Mouse (Mus musculus) kidney, adult 2 months (tissue): Measurements from ENCODE around the gene Ccdc121. TPM values are rescaled to one million over a fixed set of nuclear protein-coding genes. Genes with fewer than 3 reads are reported as not detected.

Experiments
- DNase-seq: peaks from one replicate; pipeline ENCODE4 v3.0.0; 2021
- H3K27ac ChIP-seq: fragments of 200-500 bp; 2 replicates; pipeline ENCODE4 v1.5.1; 2012; ENCODE audit warnings: low read depth, low read length, control low read depth, inconsistent platforms; ENCODE audit not compliant: insufficient read depth
- H3K27me3 ChIP-seq: fragments of 200-500 bp; replicated peaks from 2 replicates; pipeline ENCODE4 v1.6.1; 2012; ENCODE audit warnings: mild to moderate bottlenecking, moderate library complexity, low read length, inconsistent platforms; ENCODE audit not compliant: control insufficient read depth, insufficient read depth
- H3K36me3 ChIP-seq: fragments of 200-500 bp; 2 replicates; pipeline ENCODE4 v1.6.1; 2012; ENCODE audit warnings: mild to moderate bottlenecking, moderate library complexity, low read length, inconsistent platforms; ENCODE audit not compliant: control insufficient read depth, insufficient read depth
- H3K4me1 ChIP-seq: fragments of 200-500 bp; 2 replicates; pipeline ENCODE4 v1.6.1; 2011; ENCODE audit warnings: low read length; ENCODE audit not compliant: control insufficient read depth, insufficient read depth
- H3K4me3 ChIP-seq: fragments of 200-500 bp; 2 replicates; pipeline ENCODE4 v1.5.1; 2011; ENCODE audit warnings: mild to moderate bottlenecking, low read depth, low read length, control low read depth; ENCODE audit not compliant: insufficient read depth
- CTCF ChIP-seq: fragments of 200-500 bp; conservative IDR thresholded peaks from 2 replicates; pipeline ENCODE4 v1.5.1; 2011; ENCODE audit warnings: low read depth, mild to moderate bottlenecking, control low read depth, low read length, moderate library complexity, mixed read lengths; ENCODE audit not compliant: insufficient read depth, insufficient read length
- POLR2A ChIP-seq: fragments of 200-500 bp; IDR thresholded peaks from one replicate; pipeline ENCODE4 v1.6.1; 2011; ENCODE audit warnings: low read depth, low read length, control low read depth
- WGBS: fragments of 180-500 bp; shearing (Covaris S2); methylation state at CpG from one replicate; pipeline ENCODE4 v1.1.7; 2018; 5-methylcytosine and 5-hydroxymethylcytosine counted together
- polyA plus RNA-seq: library from polyadenylated mRNA; depleted of rRNA; stranded (reverse); fragments of >200 nt; gene quantifications from 2 replicates; pipeline ENCODE4 v1.2.3, GENCODE M21; 2012

Gene Ccdc121
- polyA plus RNA-seq, 1 experiment: not detected

GRCm38 (mm10) chr1:181503471-181503870 is 7.8 kb downstream of the Ccdc121 start:
- Histone ChIP-seq H3K4me1 (no peaks in the 10 kb centered on the region), H3K27me3 (no peaks in the 10 kb centered on the region), H3K36me3 (no peaks in the 10 kb centered on the region), H3K27ac (no peak overlapping the region), H3K4me3 (no peak overlapping the region)
- DNase-seq: no peak
- 95% methylated on average over 2 of the region's 2 CpGs for WGBS
- TF ChIP-seq CTCF (no peak), POLR2A (no peak)

- no peak for DNase-seq
- 58% methylated on average over 5 of the region's 5 CpGs for WGBS
- no peak for TF ChIP-seq CTCF
- TF ChIP-seq POLR2A: no peak
- H3K36me3 ChIP-seq: no peaks in the 10 kb centered on the region
- no peaks in the 10 kb centered on the region for H3K4me1 ChIP-seq
- no peak overlapping the region for H3K27ac ChIP-seq
- H3K27me3 ChIP-seq: no peaks in the 10 kb centered on the region; the same call in 1 of the 2 replicates
- H3K4me3 ChIP-seq: no peak overlapping the region
These were observed 26.6 kb downstream of the Ccdc121 start for GRCm38 (mm10) chr1:181484696-181485095.

GRCm38 (mm10) chr1:181476557-181476956 is 34.7 kb downstream of the Ccdc121 start:
- Histone ChIP-seq H3K36me3 (no peaks in the 10 kb centered on the region), H3K27me3 (no peaks in the 10 kb centered on the region), H3K4me3 (no peak overlapping the region), H3K27ac (no peak overlapping the region), H3K4me1 (peaks cover 4% of the 10 kb centered on the region; the same call in 1 of the 2 replicates)
- 41% methylated on average over 6 of the region's 6 CpGs for WGBS
- no peak for DNase-seq
- TF ChIP-seq POLR2A (no peak), CTCF (no peak)

- Histone ChIP-seq H3K4me3 (no peak overlapping the region), H3K27ac (no peak overlapping the region), H3K36me3 (no peaks in the 10 kb centered on the region), H3K27me3 (no peaks in the 10 kb centered on the region), H3K4me1 (peaks cover 4% of the 10 kb centered on the region; the same call in 1 of the 2 replicates)
- peak; percentile 76 for DNase-seq
- TF ChIP-seq POLR2A (no peak), CTCF (no peak)
- WGBS: 41% methylated on average over 8 of the region's 8 CpGs
These were observed 35.1 kb downstream of the Ccdc121 start for GRCm38 (mm10) chr1:181476141-181476540.

GRCm38 (mm10) chr1:181469415-181469814 is 41.8 kb downstream of the Ccdc121 start:
- WGBS: 46% methylated on average over 8 of the region's 8 CpGs
- DNase-seq: no peak
- TF ChIP-seq POLR2A (no peak), CTCF (no peak)

GRCm38 (mm10) chr1:181467321-181467670 is 44.0 kb downstream of the Ccdc121 start:
- Histone ChIP-seq H3K27me3 (no peaks in the 10 kb centered on the region), H3K27ac (no peak overlapping the region), H3K4me1 (no peaks in the 10 kb centered on the region), H3K4me3 (no peak overlapping the region), H3K36me3 (no peaks in the 10 kb centered on the region)
- TF ChIP-seq POLR2A: no peak
- TF ChIP-seq CTCF: no peak
- no peak for DNase-seq
- WGBS: 95% methylated on average over 6 of the region's 6 CpGs

More at GRCm38 (mm10) chr1:181469415-181469814, 41.8 kb downstream of the Ccdc121 start:
- Histone ChIP-seq H3K4me3 (no peak overlapping the region), H3K4me1 (no peaks in the 10 kb centered on the region), H3K27me3 (no peaks in the 10 kb centered on the region), H3K36me3 (no peaks in the 10 kb centered on the region), H3K27ac (no peak overlapping the region)

GRCm38 (mm10) chr1:181466601-181467320 is 44.5 kb downstream of the Ccdc121 start:
- H3K27ac ChIP-seq: no peak overlapping the region
- H3K4me1 ChIP-seq: no peaks in the 10 kb centered on the region
- WGBS: 75% methylated on average over 17 of the region's 17 CpGs
- no peak for DNase-seq
- no peaks in the 10 kb centered on the region for H3K36me3 ChIP-seq
- H3K27me3 ChIP-seq: no peaks in the 10 kb centered on the region
- TF ChIP-seq CTCF: no peak
- TF ChIP-seq POLR2A: no peak
- no peak overlapping the region for H3K4me3 ChIP-seq
